Mouse (Mus musculus) urinary bladder, postnatal 25 days (tissue): ENCODE results near the gene Mpo.
A peak's percentile ranks its signal among the peaks of the same experiment; 100 is the strongest.

Source experiments
- DNase-seq: peaks from one replicate; pipeline ENCODE4 v3.0.0; 2022; ENCODE audit warnings: low spot score

Mpo gene

DNA sequence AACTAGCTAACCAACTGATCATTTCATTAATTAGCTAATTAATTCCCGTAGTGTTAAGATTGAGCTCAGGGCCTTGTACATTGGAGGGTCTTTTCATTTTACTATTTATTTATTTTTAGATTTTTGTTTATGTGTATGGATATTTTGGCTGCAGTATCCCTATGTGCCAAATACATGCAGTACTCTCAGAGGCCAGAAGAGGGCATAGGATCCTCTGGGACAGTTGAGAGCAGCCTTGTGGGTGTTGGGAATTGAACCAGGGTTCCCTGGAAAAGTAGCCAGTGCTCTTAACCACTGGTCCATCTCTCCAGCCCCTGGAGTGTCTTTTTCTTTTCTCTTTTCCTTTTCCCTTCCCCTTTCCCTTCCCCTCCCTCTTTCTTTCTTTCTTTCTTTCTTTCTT is 12.1 kb downstream of the Mpo start:
- DNase-seq, result peak; percentile 20

- no peak for DNase-seq
These were observed 14.1 kb downstream of the Mpo start for GRCm38 (mm10) chr11:87807433-87807832.

DNA sequence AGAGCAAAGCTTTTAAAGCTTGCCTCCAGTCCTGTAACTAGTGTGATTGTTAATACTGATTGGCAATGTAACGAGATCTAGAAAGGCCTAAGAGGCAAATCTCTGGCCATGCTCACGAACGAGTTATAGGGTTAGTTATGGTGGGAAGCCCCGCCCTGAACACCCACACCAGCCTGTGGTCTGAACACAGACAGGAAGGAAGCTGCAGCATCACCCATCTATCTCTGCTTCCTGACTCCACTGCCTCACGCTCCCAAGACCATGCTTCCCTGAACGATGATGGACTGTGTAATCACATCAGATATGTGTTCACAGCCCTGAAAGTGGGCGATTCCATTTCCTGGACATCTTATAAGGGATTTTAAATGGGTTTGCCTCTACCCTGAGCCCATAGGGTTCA is 14.9 kb downstream of the Mpo start:
- DNase-seq, result no peak

DNA sequence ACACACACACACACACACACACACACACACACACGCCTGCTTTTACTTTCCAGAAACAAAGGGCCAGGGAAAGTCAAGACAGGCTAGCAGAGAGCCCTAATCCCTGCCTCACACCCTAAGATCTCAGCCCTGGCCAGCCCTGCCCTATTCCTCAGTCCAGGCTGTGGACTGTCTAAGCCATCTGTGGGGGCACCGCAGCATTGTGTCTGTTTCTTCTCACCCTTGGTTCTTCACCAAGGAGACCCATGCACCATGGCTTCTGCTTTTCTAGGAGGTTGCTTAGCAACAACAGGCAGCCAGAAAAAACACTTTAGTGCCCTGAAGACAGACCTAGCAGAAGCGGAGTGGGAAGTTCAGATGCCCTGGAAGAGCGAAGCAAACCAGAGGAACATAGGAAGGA is 18.0 kb downstream of the Mpo start:
- no peak for DNase-seq

DNA sequence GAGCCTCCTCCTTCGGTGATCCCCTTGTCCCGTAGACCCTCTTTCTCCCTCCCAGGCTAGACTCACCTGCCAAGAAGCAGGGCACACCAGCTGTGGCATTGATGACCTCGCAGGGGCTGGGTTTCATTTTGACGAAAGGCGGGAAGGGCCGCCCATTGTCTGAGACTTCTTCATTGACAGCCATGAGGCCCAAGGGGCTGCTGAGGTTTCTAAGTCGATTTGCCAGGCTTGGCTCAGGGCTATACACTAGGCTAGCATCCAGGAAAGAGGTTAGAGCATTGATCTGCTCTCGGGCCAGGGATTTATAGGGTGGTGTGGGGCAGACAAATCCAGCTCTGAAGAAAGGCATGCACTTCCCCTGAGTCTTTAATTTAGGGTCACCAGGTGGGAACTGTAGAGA is 21.4 kb downstream of the Mpo start:
- DNase-seq, result no peak

DNA sequence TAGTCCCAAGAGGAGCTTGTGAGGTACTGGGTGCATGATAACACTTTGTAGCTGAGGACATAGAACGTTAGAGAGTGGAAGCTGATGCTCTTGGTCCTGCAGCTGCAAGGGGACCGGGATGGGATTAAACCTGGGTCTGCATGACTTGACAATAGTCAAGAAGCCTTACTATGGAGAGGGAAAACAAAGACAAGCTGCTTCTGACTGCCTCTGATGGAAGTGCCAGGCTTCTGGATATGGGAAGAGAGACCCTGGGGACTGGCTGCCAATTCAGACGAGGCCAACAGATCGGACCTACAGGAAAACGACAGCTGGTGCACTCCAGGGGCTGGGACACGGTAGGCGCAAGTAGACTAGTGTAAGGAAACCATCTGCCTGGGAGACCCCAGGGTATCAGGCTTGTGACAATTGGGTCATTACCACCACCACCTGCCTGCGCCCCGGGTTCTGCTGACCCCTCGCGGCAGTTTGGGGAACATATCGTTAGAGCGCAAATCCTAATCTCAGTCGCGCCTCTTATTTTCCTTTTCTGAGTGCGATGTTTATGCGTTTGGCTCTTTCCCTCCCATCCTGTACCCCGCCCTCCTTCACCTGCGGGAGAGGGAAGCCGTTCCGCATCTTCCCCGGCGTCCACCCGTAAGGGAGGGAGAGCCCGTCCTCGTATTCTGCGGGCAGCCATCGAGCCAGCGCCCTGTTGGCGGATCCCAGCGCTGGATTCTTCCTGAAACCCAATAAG is 23.5 kb downstream of the Mpo start:
- peak; percentile 44 for DNase-seq

DNA sequence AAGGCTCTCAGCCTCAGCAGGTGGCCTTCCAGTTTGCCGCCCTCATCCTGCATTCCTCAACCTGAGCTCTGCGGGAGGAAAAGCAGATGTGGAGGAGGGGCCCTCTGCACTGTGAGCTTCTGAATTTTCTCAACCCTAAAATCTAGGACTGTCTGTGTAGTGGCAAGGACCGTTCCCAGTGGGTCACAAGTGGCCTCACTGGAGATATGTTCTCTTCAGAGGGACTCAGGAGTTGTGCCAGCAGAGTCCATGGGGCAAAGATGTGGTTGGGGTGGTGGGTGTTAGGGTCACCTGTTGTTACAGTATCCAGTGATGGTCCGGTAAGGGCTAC is 24.0 kb downstream of the Mpo start:
- no peak for DNase-seq

DNA sequence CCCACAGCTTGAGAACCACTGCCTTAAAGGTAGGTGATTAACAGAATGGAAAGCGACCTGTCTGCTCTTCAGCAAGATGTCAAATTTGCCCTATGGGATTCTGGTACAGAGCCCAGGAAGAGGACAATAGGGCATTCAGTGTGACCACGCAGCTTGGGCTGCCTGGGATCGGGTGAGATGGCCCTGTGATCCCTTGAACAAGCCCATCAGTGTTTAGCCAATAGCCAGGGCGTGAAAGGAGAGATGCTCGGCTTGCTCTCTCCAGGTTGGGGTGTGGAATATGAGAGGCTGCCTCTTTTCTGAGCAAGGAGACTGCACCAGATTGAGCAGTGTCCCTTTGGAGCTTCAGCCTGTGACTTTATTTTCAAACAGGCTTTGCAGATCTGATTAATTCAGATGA is 28.1 kb downstream of the Mpo start:
- no peak for DNase-seq

DNA sequence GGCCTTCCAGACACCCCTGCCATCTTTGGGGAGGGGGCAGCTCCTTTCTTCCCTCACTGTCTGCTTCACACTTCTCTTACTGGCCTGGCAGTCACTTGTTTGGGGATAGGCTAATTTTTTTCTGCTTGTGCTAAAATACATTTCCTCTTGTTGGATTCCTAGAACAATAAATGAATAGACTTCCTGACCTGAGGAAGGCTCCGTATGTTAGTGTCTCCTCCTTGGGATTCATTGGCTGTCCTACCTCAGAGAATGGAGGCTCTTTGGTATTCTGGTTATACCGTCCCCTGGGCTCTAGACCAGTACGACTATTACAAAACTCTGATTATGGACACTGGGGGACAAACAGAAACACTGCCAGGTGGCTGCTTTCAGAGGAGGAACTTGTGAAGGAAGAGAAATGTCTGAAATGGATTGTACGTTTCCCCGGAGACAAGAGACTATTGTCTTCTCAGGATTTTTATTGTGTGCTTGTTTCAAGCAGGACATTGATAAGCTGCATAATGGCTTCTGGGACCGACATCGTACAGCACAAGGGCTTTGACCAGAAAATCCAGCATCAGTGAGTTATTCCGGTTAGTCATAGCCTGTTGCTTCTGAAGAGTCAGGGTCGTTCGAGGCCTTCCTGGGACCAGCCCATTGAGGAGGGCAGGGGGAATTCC is 35.0 kb downstream of the Mpo start, which contains the start of gene Lpo:
Gene Lpo, minus strand, starts transcription at position 51 of the 662 bp plus-strand sequence.
- DNase-seq, result no peak

- DNase-seq, result no peak
These were observed 47.3 kb downstream of the Mpo start for GRCm38 (mm10) chr11:87840676-87841075.

DNA sequence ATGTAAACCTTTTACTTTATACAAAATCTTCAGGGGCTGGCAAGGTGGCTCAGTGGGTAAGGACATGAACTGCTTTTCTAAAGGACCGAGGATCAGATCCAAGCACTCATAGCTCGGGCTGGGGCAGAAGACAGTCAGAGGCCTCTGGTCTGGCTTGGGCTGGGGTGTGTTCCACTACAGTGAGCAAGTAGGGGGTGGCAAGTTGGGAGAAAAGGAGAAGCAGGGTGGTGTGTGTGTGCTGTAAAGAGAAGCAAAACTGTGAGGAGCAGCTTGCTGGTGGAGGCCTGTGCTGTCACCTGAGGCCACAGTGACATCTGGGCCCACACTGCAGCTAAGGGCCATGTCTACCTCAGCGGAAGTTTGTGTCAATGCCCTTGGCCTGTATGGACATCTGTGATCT is 48.1 kb downstream of the Mpo start:
- DNase-seq, result no peak

DNA sequence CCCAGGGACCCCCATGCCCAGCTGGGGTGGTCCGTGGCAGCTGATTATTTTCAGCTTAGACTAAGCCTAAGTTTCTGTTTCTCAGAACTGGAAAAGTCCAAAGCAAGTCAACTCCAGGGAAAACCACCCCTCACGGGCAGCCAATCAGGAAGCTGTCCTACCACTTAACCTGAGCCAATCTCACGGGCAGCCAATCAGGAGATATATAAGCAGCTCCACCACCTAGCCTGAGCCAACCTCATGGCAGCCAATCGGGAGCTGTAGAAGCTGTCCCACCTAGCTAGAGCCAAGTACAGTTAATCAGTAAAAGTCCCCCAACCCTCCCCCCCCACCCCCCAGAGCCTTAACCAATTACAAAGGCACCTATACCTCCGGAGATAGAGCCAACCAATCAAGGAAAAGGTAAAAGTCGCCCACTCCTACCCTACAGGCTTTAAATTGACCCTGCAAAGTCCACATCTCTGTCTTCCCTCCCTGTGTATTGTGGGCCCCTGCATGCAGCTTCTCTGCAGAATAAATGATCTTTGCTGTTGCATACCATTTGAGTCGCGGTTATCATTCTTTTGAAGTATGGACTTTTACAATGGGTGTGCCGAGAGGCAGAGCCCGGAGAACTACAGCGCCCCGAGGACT is 53.7 kb downstream of the Mpo start:
- no peak for DNase-seq

- DNase-seq, result no peak
These were observed 54.5 kb downstream of the Mpo start for GRCm38 (mm10) chr11:87847884-87848283.

GRCm38 (mm10) chr11:87852690-87853596 is 59.6 kb downstream of the Mpo start, which contains the start of gene Mks1:
Gene Mks1, plus strand, starts transcription at chr11:87853215.
- peak; percentile 85 for DNase-seq

GRCm38 (mm10) chr11:87853597-87853954 is 60.2 kb downstream of the Mpo start:
- peak; percentile 5 for DNase-seq
